Mouse (Mus musculus): Measurements from ENCODE around the gene Zmym1. TPM values are rescaled to one million over a fixed set of nuclear protein-coding genes. Genes with fewer than 3 reads are reported as not detected.
"Not testable (repeated sequence)": the region's sequence is repeated elsewhere in the genome, so short reads cannot be mapped to it uniquely, and the experiment has no call there.

Zmym1 gene
- total and polyA plus RNA-seq, 3 experiments, result 3.7 to 30.6 (median 26.3) TPM

- Histone ChIP-seq H3K9me3 (replicated peaks) (no peaks in the 10 kb centered on the region), H3K4me3 (ENCODE audit: low read depth, low read length) (no peak overlapping the region; the same call in 1 of the 2 replicates), H3K27me3 (ENCODE audit: insufficient read depth, low read length) (peaks cover 23% of the 10 kb centered on the region), H3K4me1 (ENCODE audit: insufficient read depth, low read depth, low read length) (peaks cover 7% of the 10 kb centered on the region; the same call in 1 of the 2 replicates), H3K36me3 (replicated peaks) (no peaks in the 10 kb centered on the region)
- ATAC-seq (ENCODE audit: extremely low read depth, insufficient number of reproducible peaks, low FRiP score, poor library complexity, severe bottlenecking), result no peak
- no peak for TF ChIP-seq GATA2 (IDR thresholded peaks at IDR 0.05; ENCODE audit: borderline replicate concordance, low read depth, low read length)
- TF ChIP-seq GATA1 (IDR thresholded peaks at IDR 0.05; ENCODE audit: borderline replicate concordance, low read length), result no peak
- no peak for DNase-seq (ENCODE audit: low spot score)
Measured at GRCm38 (mm10) chr4:127005113-127005936, 55.6 kb downstream of the Zmym1 start.

- peaks cover 7% of the 10 kb centered on the region; the same call in 1 of the 2 replicates for H3K4me1 ChIP-seq (ENCODE audit: insufficient read depth, low read depth, low read length)
- DNase-seq (ENCODE audit: low spot score) (no peak), ATAC-seq (ENCODE audit: extremely low read depth, insufficient number of reproducible peaks, low FRiP score, poor library complexity, severe bottlenecking) (no peak)
- no peak overlapping the region for H3K4me3 ChIP-seq (ENCODE audit: low read depth, low read length)
- H3K36me3 ChIP-seq (replicated peaks), result no peaks in the 10 kb centered on the region
- TF ChIP-seq CTCF (IDR thresholded peaks at IDR 0.05; ENCODE audit: low read depth, low read length), result no peak
- no peak for TF ChIP-seq GATA1 (IDR thresholded peaks at IDR 0.05; ENCODE audit: borderline replicate concordance, low read length)
- TF ChIP-seq GATA2 (IDR thresholded peaks at IDR 0.05; ENCODE audit: borderline replicate concordance, low read depth, low read length), result no peak
- no peak for TF ChIP-seq TAL1 (conservative IDR thresholded peaks at IDR 0.05; ENCODE audit: low read depth, low read length)
- H3K9me3 ChIP-seq (replicated peaks), result no peaks in the 10 kb centered on the region
- peaks cover 23% of the 10 kb centered on the region for H3K27me3 ChIP-seq (ENCODE audit: insufficient read depth, low read length)
Measured at GRCm38 (mm10) chr4:127004384-127004783, 56.6 kb downstream of the Zmym1 start.

DNA sequence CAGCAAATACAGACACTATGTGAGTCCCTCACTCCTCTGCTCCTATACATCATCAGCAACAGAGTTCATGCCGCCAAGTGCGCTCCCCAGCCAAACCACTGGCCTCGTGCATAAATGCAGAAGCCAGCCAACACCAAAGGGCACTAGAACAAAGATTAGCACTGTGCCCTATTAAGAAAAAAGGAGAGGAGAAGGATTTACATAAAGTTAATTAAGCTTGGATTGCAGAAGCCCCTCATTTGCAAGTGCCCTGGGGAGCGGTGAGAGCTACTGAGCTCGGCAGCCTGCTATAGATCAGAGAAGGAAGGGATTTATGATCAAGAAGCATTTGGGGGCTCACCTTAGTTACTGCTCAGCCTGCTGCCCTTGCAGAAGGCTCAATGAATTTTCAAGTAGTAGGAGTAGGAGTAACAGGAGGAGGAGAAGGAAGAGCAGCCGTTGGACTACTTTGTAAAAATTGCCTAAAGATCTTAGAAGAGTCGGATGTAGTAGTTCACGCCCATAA, 60.3 kb downstream of the Zmym1 start:
- ATAC-seq (ENCODE audit: extremely low read depth, insufficient number of reproducible peaks, low FRiP score, poor library complexity, severe bottlenecking), result no peak
- no peak overlapping the region for H3K4me3 ChIP-seq (ENCODE audit: low read depth, low read length)
- peaks cover 7% of the 10 kb centered on the region; the same call in 1 of the 2 replicates for H3K4me1 ChIP-seq (ENCODE audit: insufficient read depth, low read depth, low read length)
- no peak for DNase-seq (ENCODE audit: low spot score)
- peaks cover 25% of the 10 kb centered on the region for H3K27me3 ChIP-seq (ENCODE audit: insufficient read depth, low read length)
- no peaks in the 10 kb centered on the region for H3K36me3 ChIP-seq (replicated peaks)
- TF ChIP-seq POLR2AphosphoS5 (IDR thresholded peaks at IDR 0.05; ENCODE audit: insufficient replicate concordance, low read depth, low read length), result no peak
- no peaks in the 10 kb centered on the region for H3K9me3 ChIP-seq (replicated peaks)

- DNase-seq (ENCODE audit: low spot score); H3K36me3 ChIP-seq (replicated peaks); H3K9me3 ChIP-seq (replicated peaks); ATAC-seq (ENCODE audit: extremely low read depth, insufficient number of reproducible peaks, low FRiP score, poor library complexity, severe bottlenecking); H3K4me1 ChIP-seq (ENCODE audit: insufficient read depth, low read depth, low read length); H3K4me3 ChIP-seq (ENCODE audit: low read depth, low read length): not testable (repeated sequence)
- H3K27me3 ChIP-seq (ENCODE audit: insufficient read depth, low read length), result peaks cover 15% of the 10 kb centered on the region
Measured at GRCm38 (mm10) chr4:126999372-126999771, 61.6 kb downstream of the Zmym1 start.

Other genes starting within 250 kb of the Zmym1 start
- 81.3 and 90.0 TPM in 2 replicates for gene Zmym4, start 93.0 kb downstream of the Zmym1 start, total RNA-seq (2014; fragmentation: Nextera tagmentation)
- 42.8 and 54.7 TPM in 2 replicates for gene Zmym4, start 93.0 kb downstream of the Zmym1 start, total RNA-seq (2017)
- gene Zmym4, start 93.0 kb downstream of the Zmym1 start, polyA plus RNA-seq (2012), result 2.9 and 3.9 TPM in 2 replicates
- 329 and 353 TPM in 2 replicates for gene Sfpq, start 39.8 kb downstream of the Zmym1 start, total RNA-seq (2014; fragmentation: Nextera tagmentation)
- 302 and 471 TPM in 2 replicates for gene Sfpq, start 39.8 kb downstream of the Zmym1 start, total RNA-seq (2017)
- gene Sfpq, start 39.8 kb downstream of the Zmym1 start, polyA plus RNA-seq (2012), result 346 and 492 TPM in 2 replicates
- 29.5 and 44.9 TPM in 2 replicates for gene Zmym6, start 16.2 kb upstream of the Zmym1 start, total RNA-seq (2014; fragmentation: Nextera tagmentation)
- 25.7 and 35.3 TPM in 2 replicates for gene Zmym6, start 16.2 kb upstream of the Zmym1 start, total RNA-seq (2017)
- gene Zmym6, start 16.2 kb upstream of the Zmym1 start, polyA plus RNA-seq (2012), result 0.50 and 1.0 TPM in 2 replicates
- gene Tmem35b, start 62.5 kb upstream of the Zmym1 start, total RNA-seq (2014; fragmentation: Nextera tagmentation), result 25.4 and 25.7 TPM in 2 replicates
- gene Tmem35b, start 62.5 kb upstream of the Zmym1 start, total RNA-seq (2017), result 9.6 and 12.4 TPM in 2 replicates
- gene Tmem35b, start 62.5 kb upstream of the Zmym1 start, polyA plus RNA-seq (2012), result 0.80 and 1.5 TPM in 2 replicates
- not detected in 2 replicates for gene Dlgap3, start 108.1 kb upstream of the Zmym1 start, total RNA-seq (2014; fragmentation: Nextera tagmentation)
- 0.05 and 0.06 TPM in 2 replicates for gene Dlgap3, start 108.1 kb upstream of the Zmym1 start, total RNA-seq (2017)
- gene Dlgap3, start 108.1 kb upstream of the Zmym1 start, polyA plus RNA-seq (2012), result not detected in 2 replicates
- gene Smim12, start 182.6 kb upstream of the Zmym1 start, total RNA-seq (2014; fragmentation: Nextera tagmentation), result 20.4 and 30.8 TPM in 2 replicates
- gene Smim12, start 182.6 kb upstream of the Zmym1 start, total RNA-seq (2017), result 47.1 and 47.8 TPM in 2 replicates
- gene Smim12, start 182.6 kb upstream of the Zmym1 start, polyA plus RNA-seq (2012), result 37.1 and 41.1 TPM in 2 replicates